Mouse (Mus musculus): Measurements from ENCODE around the gene Anapc1. TPM values are rescaled to one million over a fixed set of nuclear protein-coding genes. Genes with fewer than 3 reads are reported as not detected.

Gene Anapc1
- 125 and 128 TPM in 2 replicates for polyA plus RNA-seq (2011; ENCODE audit: insufficient read length, low read depth, missing spikeins)

DNA sequence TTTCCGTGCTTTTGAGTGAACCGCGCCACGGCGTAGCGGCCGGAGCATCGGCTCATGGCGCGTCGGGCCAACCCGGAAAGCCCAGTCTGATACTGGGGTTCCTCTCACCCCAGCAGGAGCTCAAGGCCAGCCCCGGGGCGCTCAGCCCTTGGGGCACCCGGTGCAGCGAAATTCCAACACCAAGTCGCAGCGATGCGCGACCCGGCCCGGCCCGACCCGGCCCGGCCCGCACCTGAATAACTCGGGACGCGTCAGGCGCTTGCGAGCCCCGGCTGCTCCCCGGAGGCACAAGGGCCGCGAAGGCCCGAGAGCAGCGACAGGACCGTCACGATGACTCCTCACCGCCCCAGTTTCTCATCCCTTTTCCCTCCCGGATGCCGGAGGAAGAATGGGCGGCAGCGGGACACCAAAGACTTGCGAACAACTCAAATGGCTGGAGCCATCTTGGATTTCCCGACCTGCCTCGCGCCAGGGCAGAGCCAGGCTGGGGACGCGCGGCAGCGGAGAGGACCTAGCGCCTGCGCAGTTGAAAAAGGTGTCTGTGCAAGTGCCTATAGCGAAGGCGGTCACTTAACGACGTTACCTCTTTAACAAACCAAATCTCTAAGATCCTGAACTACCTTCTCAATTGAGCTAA lies at the start of gene Anapc1:
Anapc1 (minus strand) TSS at position 471 of the 637 bp plus-strand sequence.
- H3K4me3 ChIP-seq (ENCODE audit: insufficient read depth, low read length) = peak within 1 kb of the TSS; percentile 94
- peaks cover 8% of the 10 kb centered on the region for H3K4me1 ChIP-seq (ENCODE audit: control insufficient read depth, insufficient read depth, low read length)
- TF ChIP-seq CTCF (IDR thresholded peaks at IDR 0.05; ENCODE audit: borderline replicate concordance, insufficient read depth, low read length) (no peak), POLR2A (IDR thresholded peaks at IDR 0.05; ENCODE audit: low read depth, low read length) (peak; percentile 93)
- H3K27ac ChIP-seq (ENCODE audit: insufficient read depth, low read length) = peak within 1 kb of the TSS; percentile 89

DNA sequence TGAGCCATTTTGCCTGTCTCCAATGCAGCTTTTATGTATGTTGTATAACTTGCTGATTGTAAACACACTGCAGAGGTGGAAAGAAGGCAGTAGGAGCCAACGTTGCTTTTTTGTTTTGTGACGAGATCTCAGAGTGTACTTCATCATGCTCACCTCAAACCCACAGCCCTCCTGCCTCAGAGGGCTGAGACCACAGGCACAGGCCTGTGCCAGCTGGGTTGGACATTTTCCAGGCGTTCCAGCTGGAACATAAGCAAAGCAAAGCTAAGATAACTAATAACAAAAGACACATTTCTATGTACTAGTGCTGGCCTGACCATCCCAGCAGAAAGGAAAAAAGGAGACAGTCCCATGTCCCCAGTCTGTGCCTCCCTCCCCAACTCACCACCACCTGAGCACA lies 47.9 kb upstream of the Anapc1 start:
- no peak overlapping the region for H3K4me3 ChIP-seq (ENCODE audit: insufficient read depth, low read length)
- no peak for TF ChIP-seq POLR2A (IDR thresholded peaks at IDR 0.05; ENCODE audit: low read depth, low read length)
- no peak for TF ChIP-seq CTCF (IDR thresholded peaks at IDR 0.05; ENCODE audit: borderline replicate concordance, insufficient read depth, low read length)

DNA sequence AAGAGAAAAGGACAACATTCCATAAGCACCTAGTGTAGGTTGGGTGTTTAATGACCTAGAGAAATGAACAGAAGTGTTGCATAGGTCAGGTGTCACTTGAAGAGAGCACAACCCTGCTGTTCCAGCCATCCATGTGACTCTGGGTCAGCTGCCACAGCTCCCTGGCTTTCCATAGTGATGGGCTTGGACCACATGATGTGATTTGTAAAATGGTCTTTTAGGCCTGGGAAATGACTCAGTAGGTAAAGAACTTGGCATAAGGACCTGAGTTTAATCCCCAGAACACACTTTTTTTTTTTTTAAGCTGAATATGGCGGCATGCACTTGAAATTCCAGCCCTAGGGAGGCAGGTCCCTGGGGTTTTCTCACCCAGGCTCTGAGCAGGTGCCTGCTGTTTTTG lies 44.8 kb upstream of the Anapc1 start:
- no peak for TF ChIP-seq CTCF (IDR thresholded peaks at IDR 0.05; ENCODE audit: borderline replicate concordance, insufficient read depth, low read length)
- no peak for TF ChIP-seq POLR2A (IDR thresholded peaks at IDR 0.05; ENCODE audit: low read depth, low read length)
- Histone ChIP-seq H3K27ac (ENCODE audit: insufficient read depth, low read length) (peak overlapping the region; percentile 47; the same call in 1 of the 2 replicates), H3K4me1 (ENCODE audit: control insufficient read depth, insufficient read depth, low read length) (peaks cover 16% of the 10 kb centered on the region), H3K4me3 (ENCODE audit: insufficient read depth, low read length) (no peak overlapping the region)

More for the DNA sequence above, 47.9 kb upstream of the Anapc1 start:
- peaks cover 28% of the 10 kb centered on the region for H3K4me1 ChIP-seq (ENCODE audit: control insufficient read depth, insufficient read depth, low read length)
- no peak overlapping the region for H3K27ac ChIP-seq (ENCODE audit: insufficient read depth, low read length)

DNA sequence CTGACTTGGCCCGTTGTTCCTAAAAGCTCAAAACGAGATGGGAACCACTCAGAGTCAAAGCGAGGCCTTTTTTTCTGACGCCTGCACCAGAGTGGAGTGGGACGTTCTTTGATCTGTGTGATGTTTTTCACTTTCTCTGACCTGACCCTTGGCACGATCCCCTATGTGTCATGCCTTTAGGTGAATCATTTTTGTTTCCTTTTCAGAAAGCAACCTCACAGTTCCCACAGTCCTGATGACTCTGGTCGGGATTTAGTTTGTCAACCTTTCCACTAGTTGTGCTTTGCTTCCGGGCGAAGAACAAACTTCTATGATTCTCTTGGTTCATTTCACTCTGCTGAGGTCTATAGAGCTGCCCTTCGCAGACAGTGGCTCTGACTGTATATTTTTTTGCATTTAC lies 44.3 kb upstream of the Anapc1 start:
- no peak overlapping the region for H3K4me3 ChIP-seq (ENCODE audit: insufficient read depth, low read length)
- H3K4me1 ChIP-seq (ENCODE audit: control insufficient read depth, insufficient read depth, low read length) = peaks cover 16% of the 10 kb centered on the region
- TF ChIP-seq CTCF (IDR thresholded peaks at IDR 0.05; ENCODE audit: borderline replicate concordance, insufficient read depth, low read length) (no peak), POLR2A (IDR thresholded peaks at IDR 0.05; ENCODE audit: low read depth, low read length) (no peak)

DNA sequence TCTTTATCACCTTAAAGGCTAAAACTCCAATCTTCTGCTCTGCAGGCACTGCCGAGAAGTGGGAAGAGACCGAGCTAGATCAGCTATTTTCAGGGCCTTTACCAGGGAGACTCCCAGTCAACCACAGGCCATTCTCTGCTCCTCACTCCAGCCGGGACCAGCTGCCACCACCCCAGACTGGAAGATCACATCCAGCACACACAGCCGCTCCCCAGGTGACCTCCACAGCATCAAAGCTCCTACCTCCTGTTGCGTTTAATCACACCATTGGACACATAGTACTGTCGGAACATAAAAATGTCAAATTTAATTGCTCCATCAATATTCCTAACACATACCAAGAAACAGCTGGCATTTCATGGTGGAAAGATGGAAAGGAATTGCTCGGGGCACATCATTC lies 42.0 kb upstream of the Anapc1 start:
- no peak overlapping the region for H3K4me3 ChIP-seq (ENCODE audit: insufficient read depth, low read length)
- H3K27ac ChIP-seq (ENCODE audit: insufficient read depth, low read length) = no peak overlapping the region
- no peak for TF ChIP-seq POLR2A (IDR thresholded peaks at IDR 0.05; ENCODE audit: low read depth, low read length)
- TF ChIP-seq CTCF (IDR thresholded peaks at IDR 0.05; ENCODE audit: borderline replicate concordance, insufficient read depth, low read length) = no peak
- H3K4me1 ChIP-seq (ENCODE audit: control insufficient read depth, insufficient read depth, low read length) = peaks cover 11% of the 10 kb centered on the region

More for the DNA sequence above, 44.3 kb upstream of the Anapc1 start:
- peak overlapping the region; percentile 47; the same call in 1 of the 2 replicates for H3K27ac ChIP-seq (ENCODE audit: insufficient read depth, low read length)

DNA sequence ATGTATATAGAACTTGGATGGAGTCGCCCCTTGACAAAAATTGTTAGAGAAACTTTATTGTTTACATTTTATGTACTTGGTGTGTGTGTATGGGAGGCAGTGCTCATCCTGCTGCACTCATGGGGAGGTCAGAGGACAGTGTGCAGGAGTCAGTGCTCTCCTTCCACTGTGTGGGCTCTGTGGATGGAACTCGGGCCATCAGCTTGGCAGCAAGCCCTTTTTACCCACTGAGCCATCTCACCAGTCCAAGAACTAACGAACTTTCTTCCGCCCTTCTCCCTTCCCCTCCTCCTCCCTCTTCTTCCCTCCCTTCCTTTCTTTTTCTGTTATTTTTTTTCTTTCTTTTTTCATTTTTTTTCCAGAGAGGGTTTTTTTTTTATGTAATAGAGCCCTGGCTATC lies 40.9 kb upstream of the Anapc1 start:
- no peak overlapping the region for H3K27ac ChIP-seq (ENCODE audit: insufficient read depth, low read length)
- H3K4me3 ChIP-seq (ENCODE audit: insufficient read depth, low read length) = no peak overlapping the region
- TF ChIP-seq CTCF (IDR thresholded peaks at IDR 0.05; ENCODE audit: borderline replicate concordance, insufficient read depth, low read length) (no peak), POLR2A (IDR thresholded peaks at IDR 0.05; ENCODE audit: low read depth, low read length) (no peak)
- peaks cover 11% of the 10 kb centered on the region for H3K4me1 ChIP-seq (ENCODE audit: control insufficient read depth, insufficient read depth, low read length)

DNA sequence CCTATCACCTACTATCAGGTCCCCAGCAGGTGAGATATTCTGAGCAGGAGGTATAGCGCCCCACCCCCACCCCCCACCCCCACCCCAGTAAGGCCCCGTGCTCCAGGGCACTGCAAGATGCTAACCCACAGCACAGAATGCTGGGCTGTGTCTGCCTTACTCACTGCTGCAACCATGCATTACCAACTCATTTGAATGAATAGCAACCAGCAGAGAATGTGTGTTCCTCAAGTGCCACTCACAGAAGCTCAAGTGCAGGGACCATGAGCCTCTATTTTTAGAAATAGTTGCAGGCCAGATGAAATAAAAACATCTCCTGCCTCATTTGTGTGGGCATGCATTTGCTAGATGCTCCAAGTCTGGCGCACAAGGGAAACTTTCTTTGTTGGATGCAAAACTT lies 40.4 kb upstream of the Anapc1 start:
- Histone ChIP-seq H3K4me1 (ENCODE audit: control insufficient read depth, insufficient read depth, low read length) (peaks cover 10% of the 10 kb centered on the region), H3K27ac (ENCODE audit: insufficient read depth, low read length) (no peak overlapping the region), H3K4me3 (ENCODE audit: insufficient read depth, low read length) (no peak overlapping the region)
- TF ChIP-seq CTCF (IDR thresholded peaks at IDR 0.05; ENCODE audit: borderline replicate concordance, insufficient read depth, low read length) (no peak), POLR2A (IDR thresholded peaks at IDR 0.05; ENCODE audit: low read depth, low read length) (no peak)

DNA sequence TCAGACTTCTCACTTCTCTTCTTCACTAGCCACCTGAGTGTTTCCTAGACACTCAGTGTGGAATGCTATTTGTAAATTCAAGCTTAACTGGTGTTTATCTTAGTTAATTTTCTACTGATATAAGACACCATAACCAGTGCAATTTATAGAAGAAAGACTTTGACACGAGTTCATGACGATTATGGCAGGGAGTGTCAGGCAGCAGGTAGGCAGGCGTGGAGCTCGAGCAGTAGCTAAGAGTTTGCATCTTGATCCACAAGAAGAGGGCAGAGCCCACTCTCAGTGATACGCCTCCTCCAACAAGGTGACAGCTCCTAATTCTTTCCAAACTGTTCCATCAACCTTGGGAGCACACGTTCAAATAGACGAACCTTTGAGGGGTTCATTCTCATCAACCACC lies 39.4 kb upstream of the Anapc1 start:
- peaks cover 3% of the 10 kb centered on the region for H3K4me1 ChIP-seq (ENCODE audit: control insufficient read depth, insufficient read depth, low read length)
- no peak overlapping the region for H3K27ac ChIP-seq (ENCODE audit: insufficient read depth, low read length)
- no peak overlapping the region for H3K4me3 ChIP-seq (ENCODE audit: insufficient read depth, low read length)
- TF ChIP-seq CTCF (IDR thresholded peaks at IDR 0.05; ENCODE audit: borderline replicate concordance, insufficient read depth, low read length) (no peak), POLR2A (IDR thresholded peaks at IDR 0.05; ENCODE audit: low read depth, low read length) (no peak)

DNA sequence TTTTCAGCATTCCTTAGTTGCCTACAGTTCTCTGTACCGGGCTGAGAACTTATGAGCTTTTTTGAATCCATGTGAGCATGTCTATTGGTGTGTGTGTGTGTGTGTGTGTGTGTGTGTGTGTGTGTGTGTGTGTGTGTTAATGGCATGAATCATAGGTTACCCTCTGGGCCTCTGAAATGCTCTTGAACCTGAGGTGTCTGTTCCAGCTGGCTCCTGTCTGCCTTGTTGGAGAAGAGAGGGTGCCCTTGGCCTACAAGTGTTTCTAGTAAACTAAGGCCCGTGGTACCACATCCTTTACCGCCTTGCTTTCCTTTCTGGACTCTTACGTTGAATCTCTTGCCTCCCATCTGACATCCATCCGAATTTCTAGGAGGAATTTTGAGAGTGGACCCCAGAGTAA lies 38.9 kb upstream of the Anapc1 start:
- TF ChIP-seq CTCF (IDR thresholded peaks at IDR 0.05; ENCODE audit: borderline replicate concordance, insufficient read depth, low read length) (no peak), POLR2A (IDR thresholded peaks at IDR 0.05; ENCODE audit: low read depth, low read length) (no peak)
- Histone ChIP-seq H3K27ac (ENCODE audit: insufficient read depth, low read length) (no peak overlapping the region), H3K4me1 (ENCODE audit: control insufficient read depth, insufficient read depth, low read length) (no peaks in the 10 kb centered on the region), H3K4me3 (ENCODE audit: insufficient read depth, low read length) (no peak overlapping the region)

DNA sequence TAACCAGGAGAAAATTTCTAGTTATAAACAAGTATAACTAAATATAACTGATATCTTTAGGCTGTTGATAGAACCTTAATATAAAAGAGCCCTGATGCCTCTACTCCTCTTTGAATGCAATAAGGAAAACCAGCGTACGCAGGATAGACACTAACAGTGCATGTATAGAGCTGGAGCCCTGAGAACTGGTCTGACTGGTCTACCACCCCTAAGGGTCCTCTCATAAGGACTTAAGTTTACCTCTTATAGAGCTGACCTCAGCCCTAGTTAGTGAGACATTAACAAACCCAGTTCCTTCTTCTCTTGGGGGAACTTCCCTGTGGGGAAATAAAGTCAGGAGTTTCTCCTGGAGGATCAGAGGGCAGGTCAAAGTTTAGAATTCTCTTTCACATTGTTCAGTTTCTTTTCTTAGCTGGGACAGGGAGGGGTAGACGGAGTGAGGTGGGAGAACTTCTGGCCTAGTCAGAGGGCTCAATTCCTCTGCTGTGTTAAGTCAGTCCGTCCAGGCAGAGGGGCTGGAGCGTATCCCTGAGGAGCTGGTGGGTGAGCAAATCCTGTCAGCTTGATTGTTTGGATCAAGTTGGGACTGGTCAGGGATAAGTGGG lies 35.0 kb upstream of the Anapc1 start:
- Histone ChIP-seq H3K4me3 (ENCODE audit: insufficient read depth, low read length) (no peak overlapping the region), H3K27ac (ENCODE audit: insufficient read depth, low read length) (no peak overlapping the region), H3K4me1 (ENCODE audit: control insufficient read depth, insufficient read depth, low read length) (no peaks in the 10 kb centered on the region; the same call in 1 of the 2 replicates)
- TF ChIP-seq POLR2A (IDR thresholded peaks at IDR 0.05; ENCODE audit: low read depth, low read length) (no peak), CTCF (IDR thresholded peaks at IDR 0.05; ENCODE audit: borderline replicate concordance, insufficient read depth, low read length) (no peak)

All from embryonic fibroblast, embryonic 13.5 days (primary cell).